Mouse (Mus musculus): Measurements from ENCODE around the gene Zdhhc5. TPM values are rescaled to one million over a fixed set of nuclear protein-coding genes. Genes with fewer than 3 reads are reported as not detected.

Gene Zdhhc5
- polyA plus RNA-seq, 1 experiment from 2014 or later: 13.4 TPM

DNA sequence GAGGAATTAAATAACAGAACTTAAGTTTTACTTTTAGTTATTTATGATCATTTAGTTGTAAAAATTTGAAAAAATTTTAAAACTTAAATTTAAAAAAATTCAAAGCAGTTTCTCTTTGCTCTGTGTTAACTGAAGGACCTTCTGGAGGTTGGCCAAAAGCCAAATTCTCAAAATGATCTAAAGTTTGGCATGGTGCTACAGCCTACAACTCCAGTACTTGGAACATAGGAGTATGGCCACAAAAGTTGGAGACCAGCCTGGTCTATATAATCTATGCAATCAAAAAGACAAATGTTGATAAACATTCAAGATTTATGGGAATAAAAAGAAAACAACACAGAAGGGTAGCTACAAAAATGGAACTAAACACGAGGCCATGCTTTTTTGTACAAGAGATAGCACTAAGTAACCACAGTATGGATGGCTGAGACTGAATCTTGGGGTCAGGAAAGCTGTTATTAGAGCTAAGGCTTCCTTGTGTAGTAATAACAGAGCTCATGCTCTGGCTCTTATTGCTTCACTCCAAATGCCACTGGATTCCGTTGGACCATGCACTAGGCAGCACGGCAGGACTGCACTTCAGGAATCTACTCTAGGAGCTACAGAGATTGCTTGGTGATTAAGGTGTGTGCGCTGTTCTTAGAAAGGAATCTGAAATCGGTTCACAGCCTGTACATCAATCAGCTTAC, 19.8 kb downstream of the Zdhhc5 start:
- Histone ChIP-seq H3K4me2 (ENCODE audit: low read depth, low read length) (no peak overlapping the region), H3K9ac (replicated peaks) (no peak overlapping the region), H3K9me3 (ENCODE audit: low read length) (no peaks in the 10 kb centered on the region), H3K27ac (ENCODE audit: low read depth) (no peak overlapping the region), H3K4me1 (ENCODE audit: insufficient read depth) (no peaks in the 10 kb centered on the region), H3K4me3 (ENCODE audit: low read depth, low read length) (no peak overlapping the region), H3K27me3 (ENCODE audit: insufficient read depth, low read length) (no peaks in the 10 kb centered on the region), H3K36me3 (replicated peaks; ENCODE audit: insufficient read depth, low read length) (peaks cover 65% of the 10 kb centered on the region)
- DNase-seq (no peak), ATAC-seq (no peak)
- TF ChIP-seq EP300 (IDR thresholded peaks at IDR 0.05; ENCODE audit: low read depth): no peak
- TF ChIP-seq CTCF (IDR thresholded peaks at IDR 0.05; ENCODE audit: low read depth): no peak
- 86% methylated on average over 5 of the region's 5 CpGs for WGBS (ENCODE audit: insufficient replicate concordance)

DNA sequence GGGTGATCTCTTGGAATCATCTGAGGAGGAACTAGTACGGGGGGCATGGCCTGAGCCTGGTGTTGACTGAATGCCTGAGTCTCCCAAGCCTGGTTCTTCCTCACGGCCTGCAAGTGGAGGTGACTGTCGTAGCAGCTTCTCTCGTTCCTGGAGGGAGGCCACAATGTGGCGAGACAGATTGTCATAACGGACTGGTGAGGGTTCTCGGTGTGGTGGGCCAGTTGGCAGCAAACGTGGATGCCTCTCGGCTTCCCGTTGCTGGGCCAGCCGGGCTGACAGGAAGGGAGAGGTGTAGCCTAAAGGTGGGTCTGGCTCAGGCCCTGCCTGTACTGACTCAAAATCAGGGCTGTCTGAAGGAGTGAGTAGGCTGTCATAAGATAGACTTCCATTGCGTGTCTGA, 24.9 kb downstream of the Zdhhc5 start:
- 88% methylated on average over 12 of the region's 12 CpGs for WGBS (ENCODE audit: insufficient replicate concordance)
- Histone ChIP-seq H3K4me3 (ENCODE audit: low read depth, low read length) (no peak overlapping the region), H3K4me2 (ENCODE audit: low read depth, low read length) (no peak overlapping the region), H3K27me3 (ENCODE audit: insufficient read depth, low read length) (no peaks in the 10 kb centered on the region), H3K4me1 (ENCODE audit: insufficient read depth) (no peaks in the 10 kb centered on the region), H3K36me3 (replicated peaks; ENCODE audit: insufficient read depth, low read length) (peaks cover 84% of the 10 kb centered on the region), H3K9ac (replicated peaks) (no peak overlapping the region), H3K27ac (ENCODE audit: low read depth) (no peak overlapping the region), H3K9me3 (ENCODE audit: low read length) (no peaks in the 10 kb centered on the region)
- TF ChIP-seq EP300 (IDR thresholded peaks at IDR 0.05; ENCODE audit: low read depth): no peak
- TF ChIP-seq CTCF (IDR thresholded peaks at IDR 0.05; ENCODE audit: low read depth): no peak
- ATAC-seq: no peak
- no peak for DNase-seq

DNA sequence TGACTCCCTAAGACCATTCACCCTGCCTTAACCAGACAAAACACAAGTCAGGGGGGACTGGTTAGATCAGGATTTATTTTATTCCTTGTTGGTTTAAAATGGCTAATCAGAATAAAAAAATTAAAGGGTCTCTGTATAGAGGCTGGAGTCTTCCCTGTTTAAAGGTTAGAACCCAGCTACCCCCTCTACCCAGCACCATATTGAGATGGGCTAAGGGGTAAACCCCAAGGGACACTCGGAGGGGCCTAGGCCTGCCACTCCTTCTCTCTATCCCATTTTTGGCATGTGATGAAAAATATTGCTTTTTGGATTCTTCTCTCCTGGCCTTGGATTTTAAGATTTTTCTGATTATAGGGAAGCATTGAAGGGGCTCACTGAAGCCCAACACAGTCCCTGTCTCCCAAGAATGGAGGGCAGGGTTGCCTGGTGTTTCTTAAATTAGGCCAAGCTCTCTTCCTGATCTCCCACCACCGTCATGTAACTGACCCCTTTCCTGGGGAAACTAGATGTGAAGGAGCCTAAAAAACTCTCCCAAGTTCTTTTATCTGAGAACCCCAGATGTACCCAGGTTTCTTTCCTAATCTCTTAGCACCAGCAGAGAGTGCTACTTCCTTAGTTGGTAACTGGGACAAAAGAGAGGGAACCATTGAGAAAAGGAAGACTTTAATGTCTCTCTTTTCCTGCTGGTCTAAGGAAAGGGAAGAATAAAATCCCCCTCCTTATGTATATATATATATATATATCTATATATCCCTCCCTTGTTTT, 26.7 kb downstream of the Zdhhc5 start:
- 0 out of 2 replicates have a peak, but pooled peaks cover 3% of the 10 kb centered on the region for H3K4me1 ChIP-seq (ENCODE audit: insufficient read depth)
- no peak for TF ChIP-seq CTCF (IDR thresholded peaks at IDR 0.05; ENCODE audit: low read depth)
- 0 out of 2 replicates have a peak, but pooled peaks have one; percentile 29 for TF ChIP-seq EP300 (IDR thresholded peaks at IDR 0.05; ENCODE audit: low read depth)
- H3K4me2 ChIP-seq (ENCODE audit: low read depth, low read length): no peak overlapping the region
- no peaks in the 10 kb centered on the region for H3K27me3 ChIP-seq (ENCODE audit: insufficient read depth, low read length)
- no peak overlapping the region for H3K9ac ChIP-seq (replicated peaks)
- H3K36me3 ChIP-seq (replicated peaks; ENCODE audit: insufficient read depth, low read length): peaks cover 73% of the 10 kb centered on the region
- WGBS (ENCODE audit: insufficient replicate concordance): 69% methylated on average over 2 of the region's 2 CpGs
- H3K27ac ChIP-seq (ENCODE audit: low read depth): no peak overlapping the region
- no peaks in the 10 kb centered on the region for H3K9me3 ChIP-seq (ENCODE audit: low read length)
- no peak overlapping the region for H3K4me3 ChIP-seq (ENCODE audit: low read depth, low read length)
- DNase-seq (no peak), ATAC-seq (no peak)

DNA sequence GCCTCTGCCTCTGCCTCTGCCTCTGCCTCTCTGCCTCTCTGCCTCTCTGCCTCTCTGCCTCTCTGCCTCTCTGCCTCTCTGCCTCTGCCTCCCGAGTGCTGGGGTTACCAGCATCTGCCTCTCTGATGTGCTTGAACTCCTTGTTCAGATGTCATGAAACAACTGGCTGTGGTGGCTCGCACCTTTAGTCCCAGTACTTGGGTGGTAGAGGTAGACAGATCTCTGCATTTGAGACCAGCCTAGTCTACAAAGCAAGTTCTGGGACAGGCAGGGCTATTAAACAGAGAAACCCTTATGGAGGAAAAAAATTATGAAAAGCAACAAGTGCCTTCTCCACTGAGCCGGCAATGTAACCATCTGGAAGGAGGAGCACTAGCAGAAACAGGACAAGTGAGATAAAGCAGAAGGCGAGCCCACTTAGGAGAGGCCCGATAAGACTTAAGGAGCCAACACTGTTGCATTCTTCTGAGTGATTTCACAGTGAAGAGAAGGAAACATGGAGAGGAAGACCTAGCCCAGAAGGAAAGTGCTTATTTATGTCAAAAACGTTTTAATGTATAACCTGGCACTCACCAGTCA, 32.3 kb downstream of the Zdhhc5 start:
- Histone ChIP-seq H3K9me3 (ENCODE audit: low read length) (no peaks in the 10 kb centered on the region), H3K36me3 (replicated peaks; ENCODE audit: insufficient read depth, low read length) (peaks cover 26% of the 10 kb centered on the region), H3K4me3 (ENCODE audit: low read depth, low read length) (peak overlapping the region; percentile 14; the same call in 1 of the 2 replicates), H3K27ac (ENCODE audit: low read depth) (peak overlapping the region; percentile 94), H3K9ac (replicated peaks) (peak overlapping the region; percentile 40), H3K4me2 (ENCODE audit: low read depth, low read length) (peak overlapping the region; percentile 57), H3K27me3 (ENCODE audit: insufficient read depth, low read length) (no peaks in the 10 kb centered on the region), H3K4me1 (ENCODE audit: insufficient read depth) (peaks cover 9% of the 10 kb centered on the region)
- DNase-seq (peak; percentile 20), ATAC-seq (0 out of 2 replicates have a peak, but pooled peaks have one; percentile 8)
- 42% methylated on average over 6 of the region's 6 CpGs for WGBS (ENCODE audit: insufficient replicate concordance)
- TF ChIP-seq EP300 (IDR thresholded peaks at IDR 0.05; ENCODE audit: low read depth) (peak; percentile 87), CTCF (IDR thresholded peaks at IDR 0.05; ENCODE audit: low read depth) (no peak)

DNA sequence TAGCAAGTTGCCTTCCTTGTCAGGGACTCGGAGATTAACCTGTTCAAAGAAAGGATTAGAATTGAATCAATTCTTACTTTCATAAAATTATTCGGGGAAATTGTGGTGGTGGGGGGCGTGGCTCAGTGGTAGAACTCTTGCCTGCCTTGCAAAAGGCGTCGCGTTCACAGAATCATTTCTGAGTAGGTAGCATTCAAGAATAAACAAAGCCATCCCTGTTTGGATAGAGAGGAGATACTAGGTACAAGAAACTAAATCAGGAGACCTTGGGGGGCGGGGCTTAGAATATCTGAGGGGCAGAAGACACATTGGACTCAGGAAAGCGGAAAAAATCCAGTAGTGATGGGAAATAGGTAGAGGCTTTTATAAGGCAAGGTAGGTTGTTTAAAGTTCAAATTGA, 36.0 kb downstream of the Zdhhc5 start, which contains the start of gene Tmx2:
Gene Tmx2 (minus strand): TSS at position 125 of the 400 bp plus-strand sequence.
- Histone ChIP-seq H3K4me3 (ENCODE audit: low read depth, low read length) (peak within 1 kb of the TSS; percentile 88), H3K27ac (ENCODE audit: low read depth) (peak within 1 kb of the TSS; percentile 83), H3K9me3 (ENCODE audit: low read length) (no peaks in the 10 kb centered on the region), H3K27me3 (ENCODE audit: insufficient read depth, low read length) (no peaks in the 10 kb centered on the region), H3K9ac (replicated peaks) (peak within 1 kb of the TSS; percentile 87), H3K36me3 (replicated peaks; ENCODE audit: insufficient read depth, low read length) (peaks cover 22% of the 10 kb centered on the region), H3K4me1 (ENCODE audit: insufficient read depth) (peaks cover 22% of the 10 kb centered on the region), H3K4me2 (ENCODE audit: low read depth, low read length) (peak within 1 kb of the TSS; percentile 75)
- ATAC-seq (no peak), DNase-seq (peak; percentile 16)
- TF ChIP-seq EP300 (IDR thresholded peaks at IDR 0.05; ENCODE audit: low read depth): no peak
- TF ChIP-seq CTCF (IDR thresholded peaks at IDR 0.05; ENCODE audit: low read depth): no peak
- WGBS (ENCODE audit: insufficient replicate concordance): 13% methylated on average over 8 of the region's 8 CpGs

Measured in liver, postnatal 0 days (tissue).